Mouse (Mus musculus) liver, postnatal 0 days (tissue): Measurements from ENCODE around the gene Golph3. TPM values are rescaled to one million over a fixed set of nuclear protein-coding genes. Genes with fewer than 3 reads are reported as not detected.
A peak's percentile ranks its signal among the peaks of the same experiment; 100 is the strongest.

ENCODE experiments used
- ATAC-seq: fragments of 200-750 bp; cut with Nextera tagmentation; 2 replicates; pipeline ENCODE4 v1.8.0; 2017; ENCODE audit warnings: mild to moderate bottlenecking, moderate library complexity
- DNase-seq: peaks from one replicate; pipeline ENCODE4 v3.0.0-alpha.2; 2016
- H3K27ac ChIP-seq: fragments of 300-500 bp; sonication (generic); 2 replicates; pipeline ENCODE4 v1.5.1; 2014; ENCODE audit warnings: antibody characterized with exemption, moderate library complexity, mild to moderate bottlenecking, low read depth
- H3K27me3 ChIP-seq: fragments of 300-500 bp; sonication (generic); 2 replicates; pipeline ENCODE4 v1.6.1; 2014; ENCODE audit warnings: low read length, control low read depth, mixed read lengths; ENCODE audit not compliant: insufficient read depth
- H3K36me3 ChIP-seq: fragments of 300-500 bp; sonication (generic); replicated peaks from 2 replicates; pipeline ENCODE4 v1.6.1; 2014; ENCODE audit warnings: mild to moderate bottlenecking, control low read depth, low read length, moderate library complexity, mixed read lengths; ENCODE audit not compliant: insufficient read depth
- H3K4me1 ChIP-seq: fragments of 300-500 bp; sonication (generic); 2 replicates; pipeline ENCODE4 v1.6.1; 2014; ENCODE audit warnings: antibody characterized with exemption, mild to moderate bottlenecking, control low read depth; ENCODE audit not compliant: insufficient read depth
- H3K4me2 ChIP-seq: fragments of 300-500 bp; sonication (generic); 2 replicates; pipeline ENCODE4 v1.6.1; 2014; ENCODE audit warnings: low read depth, mild to moderate bottlenecking, low read length, moderate library complexity, mixed read lengths
- H3K4me3 ChIP-seq: fragments of 300-500 bp; sonication (generic); 2 replicates; pipeline ENCODE4 v1.5.1; 2014; ENCODE audit warnings: low read depth, low read length
- H3K9ac ChIP-seq: fragments of 300-500 bp; sonication (generic); replicated peaks from 2 replicates; pipeline ENCODE4 v1.6.1; 2014; ENCODE audit warnings: mild to moderate bottlenecking, moderate library complexity
- H3K9me3 ChIP-seq: fragments of 300-500 bp; sonication (generic); 2 replicates; pipeline ENCODE4 v1.6.1; 2016; ENCODE audit warnings: mild to moderate bottlenecking, control low read depth, low read length, mixed read lengths
- CTCF ChIP-seq: sonication (generic); IDR thresholded peaks from 2 replicates; pipeline ENCODE4 v1.5.1; 2016; ENCODE audit warnings: antibody characterized with exemption, low read depth
- EP300 ChIP-seq: IDR thresholded peaks from 2 replicates; pipeline ENCODE4 v1.6.1; 2016; ENCODE audit warnings: antibody characterized with exemption, low read depth, mild to moderate bottlenecking
- WGBS: fragments of 180-500 bp; shearing (Covaris S2); extraction: QIAGEN DNeasy Blood & Tissue Kit; methylation state at CpG from one replicate; pipeline ENCODE4 v1.1.7; 2014; ENCODE audit not compliant: insufficient replicate concordance; 5-methylcytosine and 5-hydroxymethylcytosine counted together
- polyA plus RNA-seq: library from polyadenylated mRNA; unstranded; fragments of >200 nt; fragmentation: Nextera tagmentation; extraction: Ambion mirVana; gene quantifications from 2 replicates; pipeline ENCODE4 v1.2.1, GENCODE M21; 2015

Golph3 gene
- 35.8 and 37.2 TPM in 2 replicates for polyA plus RNA-seq

GRCm38 (mm10) chr15:12321091-12321787 lies at the start of gene Golph3:
TSS of gene Golph3 (plus strand) at chr15:12321450.
- no peaks in the 10 kb centered on the region for H3K9me3 ChIP-seq
- 0 out of 2 replicates have a peak, but pooled peaks cover 3% of the 10 kb centered on the region for H3K36me3 ChIP-seq
- peak within 1 kb of the TSS; percentile 95 for H3K9ac ChIP-seq
- peak; percentile 90 for ATAC-seq
- TF ChIP-seq EP300, result no peak
- no peak for TF ChIP-seq CTCF
- peak within 1 kb of the TSS; percentile 93 for H3K27ac ChIP-seq
- peak within 1 kb of the TSS; percentile 93 for H3K4me3 ChIP-seq
- peaks cover 23% of the 10 kb centered on the region for H3K4me1 ChIP-seq
- 0 out of 2 replicates have a peak, but pooled peaks cover 2% of the 10 kb centered on the region for H3K27me3 ChIP-seq
- WGBS, result 0% methylated on average over 61 of the region's 74 CpGs
- peak within 1 kb of the TSS; percentile 97 for H3K4me2 ChIP-seq
- peak; percentile 97 for DNase-seq

GRCm38 (mm10) chr15:12273325-12274052 lies 47.8 kb upstream of the Golph3 start:
- H3K9ac ChIP-seq, result no peak overlapping the region
- H3K27ac ChIP-seq, result no peak overlapping the region
- no peak for DNase-seq
- no peak for TF ChIP-seq EP300
- TF ChIP-seq CTCF, result no peak
- H3K4me1 ChIP-seq, result no peaks in the 10 kb centered on the region
- H3K9me3 ChIP-seq, result no peaks in the 10 kb centered on the region
- ATAC-seq, result no peak
- no peak overlapping the region for H3K4me3 ChIP-seq
- H3K36me3 ChIP-seq, result peaks cover 28% of the 10 kb centered on the region
- H3K27me3 ChIP-seq, result no peaks in the 10 kb centered on the region
- H3K4me2 ChIP-seq, result no peak overlapping the region
- WGBS, result 71% methylated on average over 12 of the region's 12 CpGs

- TF ChIP-seq EP300 (no peak), CTCF (peak; percentile 29; the same call in 1 of the 2 replicates)
- ATAC-seq, result no peak
- no peak for DNase-seq
- 53% methylated on average over 4 of the region's 4 CpGs for WGBS
- Histone ChIP-seq H3K4me1 (no peaks in the 10 kb centered on the region), H3K36me3 (peaks cover 21% of the 10 kb centered on the region), H3K4me3 (no peak overlapping the region), H3K9me3 (no peaks in the 10 kb centered on the region), H3K27me3 (no peaks in the 10 kb centered on the region), H3K4me2 (no peak overlapping the region), H3K27ac (no peak overlapping the region), H3K9ac (no peak overlapping the region)
These were observed 47.0 kb upstream of the Golph3 start for GRCm38 (mm10) chr15:12274053-12274769.

- Histone ChIP-seq H3K9ac (no peak overlapping the region), H3K4me3 (no peak overlapping the region), H3K27ac (no peak overlapping the region), H3K27me3 (no peaks in the 10 kb centered on the region), H3K4me1 (no peaks in the 10 kb centered on the region), H3K4me2 (no peak overlapping the region), H3K36me3 (peaks cover 13% of the 10 kb centered on the region), H3K9me3 (no peaks in the 10 kb centered on the region)
- 54% methylated on average over 4 of the region's 4 CpGs for WGBS
- ATAC-seq (no peak), DNase-seq (no peak)
- no peak for TF ChIP-seq CTCF
- TF ChIP-seq EP300, result no peak
These were observed 46.1 kb upstream of the Golph3 start for GRCm38 (mm10) chr15:12275091-12275623.

GRCm38 (mm10) chr15:12279816-12280215 lies 41.4 kb upstream of the Golph3 start:
- TF ChIP-seq EP300 (no peak), CTCF (no peak)
- no peak overlapping the region for H3K9ac ChIP-seq
- 94% methylated on average over 1 of the region's 1 CpGs for WGBS
- no peak overlapping the region for H3K4me3 ChIP-seq
- ATAC-seq (no peak), DNase-seq (no peak)
- no peak overlapping the region for H3K27ac ChIP-seq
- no peak overlapping the region for H3K4me2 ChIP-seq
- H3K36me3 ChIP-seq, result no peaks in the 10 kb centered on the region
- H3K27me3 ChIP-seq, result no peaks in the 10 kb centered on the region
- H3K9me3 ChIP-seq, result no peaks in the 10 kb centered on the region
- no peaks in the 10 kb centered on the region for H3K4me1 ChIP-seq
